Mouse (Mus musculus) skeletal muscle tissue, adult 2 months (tissue): ENCODE measurements around the gene Rfpl4.
"Not testable (repeated sequence)": the region's sequence is repeated elsewhere in the genome, so short reads cannot be mapped to it uniquely, and the experiment has no call there.

ENCODE experiments used
- DNase-seq: peaks from one replicate; pipeline ENCODE4 v3.0.0-alpha.2; 2012; ENCODE audit warnings: low read depth, low spot score

Rfpl4 gene

DNA sequence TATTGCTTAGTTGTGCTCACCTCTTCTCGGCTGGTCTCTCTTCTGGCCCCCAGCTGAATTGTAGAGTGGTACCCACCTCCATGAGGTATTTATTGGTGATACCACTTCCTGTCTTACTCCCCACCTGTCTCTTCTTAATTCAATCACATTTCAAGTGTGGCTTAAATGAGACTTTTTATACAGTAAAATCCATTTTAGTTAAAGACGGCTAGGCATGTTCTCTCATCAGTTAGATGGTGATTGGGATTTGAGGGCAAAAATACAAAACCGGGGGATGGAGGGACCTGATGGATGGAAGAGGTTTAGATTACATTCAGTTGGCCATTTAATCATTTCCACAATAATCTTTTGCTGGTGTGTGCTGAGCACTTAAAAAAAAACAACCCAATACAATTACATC lies at the start of gene Rfpl4:
Rfpl4 (minus strand) TSS at position 101 of the 400 bp plus-strand sequence.
- no peak for DNase-seq

DNA sequence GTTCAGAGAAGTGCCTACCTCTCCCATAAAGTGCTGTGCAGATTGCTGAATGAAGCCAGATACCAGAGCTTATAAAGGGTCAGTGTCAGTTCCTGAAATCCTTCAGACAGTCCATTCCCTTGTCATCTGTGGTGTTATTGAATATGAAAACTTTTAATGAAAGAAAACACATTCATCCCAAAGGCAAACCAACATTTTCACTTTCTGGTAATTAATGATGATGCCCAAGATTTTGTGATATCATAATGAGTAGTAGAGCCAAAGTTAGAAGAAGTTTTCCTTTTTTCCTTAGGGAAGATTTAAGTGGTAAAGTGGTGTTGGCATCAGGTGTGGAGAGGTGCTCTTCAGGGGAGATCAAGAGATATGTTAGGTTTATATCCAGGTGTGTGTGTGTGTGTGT lies 32.8 kb upstream of the Rfpl4 start, which contains the start of gene Vmn1r55:
Vmn1r55 (minus strand) TSS at position 101 of the 400 bp plus-strand sequence.
- DNase-seq: not testable (repeated sequence)

DNA sequence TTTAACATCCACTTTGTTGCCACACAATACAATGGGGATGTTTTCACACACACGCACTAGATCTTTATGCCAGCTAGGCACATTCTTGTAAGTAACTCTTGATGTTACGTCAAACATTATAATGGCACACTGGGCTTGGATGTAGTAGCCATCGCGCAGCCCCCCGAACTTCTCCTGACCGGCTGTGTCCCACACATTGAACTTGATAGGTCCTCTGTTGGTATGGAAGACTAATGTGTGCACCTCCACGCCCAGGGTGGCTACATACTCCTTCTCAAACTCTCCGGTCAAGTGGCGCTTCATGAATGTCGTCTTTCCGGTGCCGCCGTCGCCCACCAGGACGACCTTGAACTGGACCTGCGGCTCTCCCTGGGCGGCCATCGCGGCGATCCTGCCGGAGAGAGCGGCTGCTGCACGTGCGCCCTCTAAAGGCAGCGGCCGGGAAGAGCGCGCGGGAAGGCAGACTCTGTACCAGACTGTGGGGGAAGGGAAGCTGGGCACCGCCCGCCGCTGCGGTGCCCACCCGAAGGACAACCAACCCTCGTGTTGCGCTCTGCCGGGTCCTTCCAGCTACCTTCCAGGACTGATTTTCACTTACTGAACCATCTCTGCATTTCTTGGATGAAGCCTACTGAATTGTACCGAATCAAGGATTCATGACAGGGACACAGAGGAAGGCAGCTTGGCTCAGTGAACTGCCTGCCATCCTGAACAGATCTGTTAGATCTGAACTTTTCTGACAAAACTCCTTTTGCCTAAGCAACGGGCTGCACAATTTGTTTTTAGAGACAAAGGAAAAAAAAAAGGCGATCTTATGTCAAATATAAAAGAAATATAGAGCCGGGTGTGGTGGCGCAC lies 9.0 kb upstream of the Rfpl4 start, which contains the start of gene Rasl2-9:
Rasl2-9 (minus strand) TSS at position 402 of the 858 bp plus-strand sequence.
- DNase-seq: peak; percentile 35

DNA sequence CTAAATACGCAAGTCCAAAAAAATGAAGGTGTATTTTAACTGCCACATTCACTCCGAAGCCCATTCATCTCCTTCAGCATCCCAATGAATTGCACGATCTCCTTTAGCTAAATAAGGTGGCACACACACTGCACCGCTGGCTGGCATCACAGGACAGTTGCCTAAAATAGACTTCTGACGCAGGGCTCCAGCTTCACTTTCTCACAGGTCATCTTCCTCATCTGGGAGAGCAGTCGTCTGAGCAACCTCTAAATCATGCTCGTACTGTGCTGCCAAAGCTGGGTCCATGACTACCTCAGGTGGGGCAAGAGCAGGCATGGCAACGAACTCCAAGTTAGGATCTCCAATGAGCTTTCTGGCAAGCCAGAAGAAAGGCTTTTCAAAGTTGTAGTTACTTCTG lies 8.3 kb upstream of the Rfpl4 start:
- DNase-seq: peak; percentile 22

DNA sequence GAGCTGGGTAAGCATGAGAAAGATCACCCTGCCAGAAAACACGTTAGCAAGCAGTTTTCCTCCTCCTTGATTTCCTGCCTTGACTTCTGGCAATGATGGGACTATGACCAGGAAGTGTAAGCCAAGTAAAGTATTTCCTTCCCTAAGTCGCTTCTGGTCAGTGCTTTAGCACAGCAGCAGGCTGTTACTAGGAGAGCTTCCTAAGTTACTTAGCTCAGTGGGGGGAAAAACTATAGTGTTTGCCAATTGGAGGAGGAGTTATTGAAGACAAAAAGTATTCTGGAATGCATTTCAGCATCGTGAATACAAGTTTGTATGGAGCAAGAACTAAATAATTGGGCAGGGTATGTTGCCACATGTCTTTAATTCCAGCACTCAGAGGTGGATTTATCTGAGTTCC lies 4.0 kb downstream of the Rfpl4 start:
- no peak for DNase-seq

DNA sequence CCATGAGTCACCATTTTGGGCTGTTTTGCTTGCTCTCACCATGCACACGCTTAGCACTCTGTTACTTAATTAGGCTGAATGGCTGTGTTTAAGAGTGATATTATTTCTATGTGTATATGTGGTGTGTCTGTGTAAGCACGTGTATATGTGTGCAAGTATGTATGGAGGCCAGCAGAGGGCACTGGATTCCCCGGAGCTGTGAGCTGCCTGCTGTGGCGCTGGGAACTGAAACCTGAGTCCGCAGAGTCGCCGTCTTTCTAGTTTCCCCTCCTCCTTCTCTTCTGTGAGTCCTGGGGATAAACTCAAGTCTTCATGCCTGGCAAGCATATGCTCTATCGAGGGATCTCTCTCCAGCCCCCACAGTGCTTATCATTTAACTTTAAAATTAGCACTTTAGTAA lies 7.4 kb downstream of the Rfpl4 start:
- no peak for DNase-seq

DNA sequence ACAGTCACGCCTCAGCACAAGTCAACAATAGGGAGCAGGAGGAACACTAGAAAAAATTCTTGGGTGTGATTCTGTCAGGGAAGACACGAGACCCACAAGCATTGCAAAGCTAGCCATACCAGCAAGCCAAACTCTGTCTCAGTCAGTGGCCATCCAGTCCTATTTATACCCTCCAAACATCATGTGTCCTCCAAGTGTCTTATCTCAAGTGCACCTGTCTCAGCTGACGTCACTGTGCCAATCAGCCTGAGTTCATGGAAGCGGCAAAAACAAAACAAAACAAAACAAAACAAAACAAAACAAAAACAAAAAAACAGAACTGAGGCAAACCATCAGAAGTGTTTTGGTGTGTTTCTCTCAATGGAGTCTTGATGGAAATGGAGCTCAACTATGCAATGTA lies 8.5 kb downstream of the Rfpl4 start:
- DNase-seq: no peak

DNA sequence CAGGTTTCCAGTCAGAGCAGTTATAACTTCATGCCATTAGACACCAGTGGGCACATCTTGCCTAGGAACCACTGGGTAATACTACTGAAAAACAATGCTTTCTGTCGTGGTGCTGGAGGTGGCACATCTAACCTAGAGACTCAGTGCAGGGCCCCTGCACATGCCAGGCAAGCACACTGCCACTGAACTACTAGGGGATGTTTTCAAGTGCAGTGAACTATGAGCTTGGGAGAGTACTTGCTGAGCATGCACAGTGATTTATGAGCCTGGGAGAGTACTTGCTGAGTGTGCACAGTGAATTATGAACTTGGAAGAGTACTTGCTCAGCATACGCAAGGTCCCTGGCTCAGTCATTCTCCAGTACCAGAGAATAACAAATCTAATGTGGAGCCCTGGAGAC lies 14.2 kb downstream of the Rfpl4 start:
- no peak for DNase-seq

DNA sequence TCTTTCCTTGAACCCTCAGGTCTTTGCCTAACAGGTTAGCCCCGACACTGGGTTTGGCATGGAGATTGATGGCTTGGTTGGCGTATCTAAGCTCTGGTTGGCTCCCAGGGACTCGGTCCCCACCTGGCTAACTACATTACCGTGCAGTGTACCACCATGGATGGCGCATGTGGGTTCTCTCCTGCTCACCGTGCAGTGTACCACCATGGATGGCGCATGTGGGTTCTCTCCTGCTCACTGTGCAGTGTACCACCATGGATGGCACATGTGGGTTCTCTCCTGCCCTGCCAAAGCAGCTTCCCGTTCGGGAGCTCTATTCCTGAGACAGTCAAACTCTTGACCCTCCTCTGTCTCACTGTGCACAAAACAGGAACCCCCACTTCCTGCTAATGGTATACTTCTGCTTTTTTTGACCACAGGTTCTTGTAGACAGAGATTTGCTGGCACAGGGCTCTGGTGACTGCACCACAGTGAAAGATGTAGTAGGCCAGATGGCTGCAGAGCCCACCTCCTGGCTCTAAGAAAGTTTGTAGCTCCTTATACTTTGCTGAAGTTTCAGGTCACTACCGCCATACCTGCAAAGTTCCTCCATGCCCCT lies 15.6 kb downstream of the Rfpl4 start:
- peak; percentile 51 for DNase-seq

DNA sequence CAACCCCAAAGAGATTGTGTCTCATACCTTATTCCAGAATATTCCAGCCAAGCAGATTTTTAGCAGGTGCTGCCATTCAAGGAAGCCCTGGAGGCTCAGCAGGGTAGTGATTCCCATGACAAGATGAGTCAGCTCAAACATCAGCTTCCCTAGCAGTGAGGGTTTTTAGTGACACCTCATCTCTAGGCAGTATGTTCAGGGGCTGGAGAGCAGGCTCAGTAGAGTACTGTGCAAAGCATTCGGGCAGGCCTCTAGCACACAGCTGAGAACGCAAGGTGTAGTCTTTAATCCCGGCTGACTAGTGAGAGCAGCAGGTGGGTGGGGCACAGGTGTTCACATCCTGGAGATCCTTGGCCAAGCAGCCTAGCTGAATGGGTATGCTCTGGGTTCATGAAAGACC lies 17.0 kb downstream of the Rfpl4 start:
- DNase-seq: no peak

DNA sequence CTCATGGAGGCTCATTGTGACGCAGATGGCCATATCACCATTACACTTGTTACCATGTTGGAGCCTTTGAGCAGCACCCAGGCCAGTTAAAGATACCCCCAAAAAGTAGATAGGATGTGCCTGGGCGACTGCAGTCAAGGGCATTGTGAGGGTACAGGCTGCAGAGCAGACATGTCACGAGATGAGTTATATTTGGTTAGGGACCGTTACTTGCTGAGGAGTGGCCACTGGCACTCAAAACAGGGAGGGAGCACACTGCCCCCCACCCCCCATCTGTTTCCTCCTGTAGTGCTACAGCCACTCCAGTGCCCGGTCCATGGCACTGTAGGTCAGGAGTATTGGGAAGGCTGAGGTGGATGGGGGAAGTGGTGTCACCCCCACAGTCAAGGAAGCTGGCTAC lies 18.0 kb downstream of the Rfpl4 start:
- no peak for DNase-seq

DNA sequence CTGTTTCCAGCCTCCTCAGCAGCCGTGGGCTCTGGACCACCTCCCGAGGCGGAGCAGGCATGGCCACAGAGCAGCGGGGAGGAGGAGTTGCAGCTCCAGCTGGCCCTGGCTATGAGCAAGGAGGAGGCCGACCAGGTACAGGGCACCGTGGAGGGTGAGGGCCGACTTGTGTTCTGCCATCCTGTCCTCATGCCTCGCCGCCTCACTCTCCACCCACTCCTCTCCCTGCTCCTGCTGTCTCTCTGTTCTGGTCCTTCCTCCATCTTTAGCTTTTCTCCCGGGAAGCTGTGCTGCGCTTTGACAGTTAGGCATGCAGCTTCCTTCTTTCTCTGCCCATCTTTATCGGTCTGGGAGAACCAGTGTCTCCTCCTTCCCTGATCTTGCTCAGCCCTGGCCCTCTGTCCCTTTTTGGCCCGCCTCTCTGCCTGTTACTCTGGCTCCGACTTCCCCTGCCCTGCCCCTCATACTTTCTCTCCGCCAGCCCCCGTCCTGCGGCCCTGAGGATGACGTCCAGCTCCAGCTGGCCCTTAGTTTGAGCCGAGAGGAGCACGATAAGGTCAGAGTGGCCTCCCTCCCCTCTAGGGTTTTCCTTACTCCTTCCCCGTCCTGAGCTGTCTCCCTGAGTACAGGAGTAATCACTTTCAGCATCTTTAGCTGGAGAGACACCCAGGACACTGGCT lies 23.8 kb downstream of the Rfpl4 start:
- no peak for DNase-seq

DNA sequence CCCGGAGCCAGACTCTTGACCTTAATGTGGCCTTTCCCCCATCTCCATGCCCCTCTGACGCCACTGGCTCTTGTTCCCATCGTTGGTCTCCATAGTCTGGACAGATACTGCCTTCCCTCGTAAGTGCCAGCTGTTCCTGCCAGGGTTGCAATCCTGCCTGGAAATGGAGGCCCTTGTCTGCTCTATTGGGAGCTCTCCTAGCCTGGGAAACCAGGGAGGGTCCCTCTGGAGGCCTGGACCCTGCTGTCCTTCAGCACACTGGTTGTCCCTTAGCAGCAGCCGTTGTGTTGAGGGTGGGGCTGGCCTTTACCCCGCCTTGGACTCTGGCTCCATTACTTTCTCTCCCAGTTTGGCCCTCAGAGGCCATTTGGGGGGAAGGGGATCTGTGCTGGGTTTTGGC lies 24.4 kb downstream of the Rfpl4 start:
- DNase-seq: no peak

DNA sequence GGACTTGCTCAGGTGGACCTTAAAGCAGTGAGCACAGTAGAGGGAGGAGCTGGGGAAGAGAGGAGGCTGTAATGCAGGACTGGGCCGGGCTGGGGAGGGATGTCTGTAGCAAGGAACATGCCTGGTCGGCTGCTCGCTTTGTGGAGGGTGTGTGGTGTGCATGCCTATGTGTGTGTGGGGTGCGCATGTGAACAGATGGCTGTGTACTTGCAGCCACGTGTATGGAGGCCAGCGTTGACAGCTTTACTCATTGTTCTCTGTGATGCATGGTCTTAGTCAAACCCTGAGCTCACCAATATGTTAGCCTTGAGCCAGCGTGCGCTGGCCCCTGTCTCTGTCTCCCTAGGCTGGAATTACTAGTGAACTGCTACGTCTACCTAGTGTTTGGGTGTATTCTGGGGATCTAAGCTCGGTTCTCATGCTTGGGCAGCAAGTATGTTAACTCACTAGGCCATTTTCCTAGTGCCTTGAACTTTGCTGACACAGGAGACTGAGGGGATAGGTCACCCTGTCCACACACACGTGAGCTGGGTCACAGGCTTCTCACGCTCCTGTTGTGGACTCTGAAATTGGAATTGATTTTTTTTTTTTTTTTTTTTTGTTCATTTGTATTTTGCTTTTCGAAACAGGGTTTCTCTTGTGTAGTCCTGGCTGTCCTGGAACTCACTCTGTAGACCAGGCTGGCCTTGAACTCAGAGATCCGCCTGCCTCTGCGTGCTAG lies 25.6 kb downstream of the Rfpl4 start:
- no peak for DNase-seq

DNA sequence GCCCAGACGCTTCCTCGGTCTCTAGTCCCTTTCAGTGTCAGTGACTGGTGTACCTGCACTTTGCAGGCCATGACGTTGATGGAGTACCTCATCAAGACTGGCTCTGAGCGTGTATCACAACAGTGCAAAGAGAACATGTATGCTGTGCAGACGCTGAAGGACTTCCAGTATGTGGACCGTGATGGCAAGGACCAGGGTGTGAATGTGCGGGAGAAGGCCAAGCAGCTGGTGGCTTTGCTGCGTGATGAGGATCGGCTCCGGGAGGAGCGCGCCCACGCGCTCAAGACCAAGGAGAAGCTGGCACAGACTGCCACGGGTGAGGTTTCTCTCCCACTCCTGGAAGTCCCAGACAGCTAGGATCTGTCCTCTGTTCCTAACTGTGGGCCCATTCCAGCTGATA lies 26.9 kb downstream of the Rfpl4 start:
- no peak for DNase-seq

DNA sequence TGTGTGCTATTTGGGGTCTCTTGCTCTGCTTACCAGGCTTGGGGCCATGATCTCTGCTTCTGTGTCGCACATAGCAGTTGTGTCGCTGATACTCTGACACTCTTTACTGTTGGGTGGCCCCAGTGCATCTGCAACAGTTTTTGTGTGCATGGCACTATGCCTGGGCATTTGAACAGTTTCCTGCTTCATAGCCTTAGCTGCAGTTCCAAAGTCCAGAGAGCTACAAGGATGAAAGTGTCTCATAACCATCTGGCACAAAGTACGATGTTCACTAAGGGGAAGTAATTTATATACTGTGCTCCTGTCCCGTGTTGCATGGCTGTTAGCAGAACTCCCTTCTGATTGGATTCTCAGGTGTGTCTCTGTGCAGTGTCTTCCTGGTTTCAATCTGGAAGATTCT lies 28.9 kb downstream of the Rfpl4 start:
- no peak for DNase-seq

DNA sequence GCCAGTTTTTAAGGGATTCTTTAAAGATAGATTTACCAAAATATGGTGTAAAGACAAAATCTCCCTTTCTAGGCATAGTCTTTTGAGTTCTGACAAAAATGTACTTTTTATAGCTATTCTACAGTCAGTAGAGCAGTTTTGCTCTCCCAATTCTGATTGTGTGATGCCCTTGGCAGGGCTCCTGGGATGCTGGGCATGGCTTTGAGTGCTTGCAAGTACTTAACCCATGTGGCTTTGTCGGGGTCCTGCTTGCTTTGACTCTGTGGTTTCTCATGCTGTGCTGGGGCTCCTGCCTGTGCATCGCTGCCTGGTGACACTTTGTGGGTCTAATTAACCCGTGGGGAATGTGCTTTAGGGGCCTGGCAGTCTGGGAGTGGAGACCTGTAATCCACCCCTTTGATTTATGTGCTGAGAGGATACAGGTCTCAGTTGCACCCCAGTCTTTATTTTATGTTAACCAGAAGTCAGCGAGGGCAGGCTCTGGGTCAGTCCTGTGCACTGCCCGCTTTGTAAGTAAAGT lies 29.8 kb downstream of the Rfpl4 start:
- no peak for DNase-seq

DNA sequence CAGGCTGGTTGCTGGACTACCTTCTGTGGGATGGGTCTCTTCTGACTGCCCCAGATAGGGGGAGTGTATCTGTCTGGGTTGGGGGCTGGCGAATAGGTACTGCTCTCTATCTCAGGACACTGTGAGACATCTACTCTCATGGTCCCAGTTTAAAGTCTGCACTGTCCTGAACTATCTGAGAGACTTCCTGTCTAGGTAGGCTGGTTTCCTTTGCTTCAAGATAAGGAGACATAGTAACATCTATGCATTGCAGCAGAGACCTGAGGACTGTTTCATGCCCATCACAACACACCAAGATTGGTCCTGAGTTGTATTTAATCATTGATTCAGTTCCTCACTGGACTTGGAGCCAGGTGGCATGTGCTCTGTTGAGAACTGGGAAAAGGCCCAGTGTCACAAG lies 31.2 kb downstream of the Rfpl4 start:
- DNase-seq: no peak

DNA sequence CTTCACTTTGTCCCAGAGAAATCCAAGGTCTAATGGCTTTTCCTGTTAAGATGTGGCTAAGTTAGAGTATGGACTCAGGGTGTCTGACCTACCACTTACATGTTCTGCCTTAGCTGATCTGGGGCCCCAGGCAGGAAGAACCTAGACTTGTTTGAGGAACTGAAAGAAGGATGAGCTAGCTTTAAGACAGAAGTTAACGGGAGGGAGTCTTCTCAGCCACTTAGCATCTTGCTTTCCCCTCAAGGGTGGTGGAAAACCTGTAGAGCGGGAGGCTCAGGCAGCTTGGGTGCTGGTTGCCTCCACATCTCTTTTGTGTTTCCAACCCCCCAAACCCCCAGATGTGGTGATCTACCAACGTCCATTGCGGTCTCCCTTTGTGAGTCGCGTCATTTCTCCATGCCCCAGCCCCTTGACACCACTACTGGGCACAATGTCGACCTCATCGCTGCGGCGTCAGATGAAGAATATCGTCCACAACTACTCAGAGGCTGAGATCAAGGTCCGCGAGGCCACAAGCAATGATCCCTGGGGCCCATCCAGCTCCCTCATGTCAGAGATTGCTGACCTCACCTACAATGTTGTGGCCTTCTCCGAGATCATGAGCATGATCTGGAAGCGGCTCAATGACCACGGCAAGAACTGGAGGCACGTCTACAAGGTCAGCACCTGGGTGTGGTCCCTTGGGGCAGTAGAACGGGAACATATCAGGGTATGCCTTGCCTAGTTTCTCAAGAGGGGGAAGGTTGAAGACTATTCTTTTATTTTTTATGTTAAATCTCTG lies 33.2 kb downstream of the Rfpl4 start:
- no peak for DNase-seq

DNA sequence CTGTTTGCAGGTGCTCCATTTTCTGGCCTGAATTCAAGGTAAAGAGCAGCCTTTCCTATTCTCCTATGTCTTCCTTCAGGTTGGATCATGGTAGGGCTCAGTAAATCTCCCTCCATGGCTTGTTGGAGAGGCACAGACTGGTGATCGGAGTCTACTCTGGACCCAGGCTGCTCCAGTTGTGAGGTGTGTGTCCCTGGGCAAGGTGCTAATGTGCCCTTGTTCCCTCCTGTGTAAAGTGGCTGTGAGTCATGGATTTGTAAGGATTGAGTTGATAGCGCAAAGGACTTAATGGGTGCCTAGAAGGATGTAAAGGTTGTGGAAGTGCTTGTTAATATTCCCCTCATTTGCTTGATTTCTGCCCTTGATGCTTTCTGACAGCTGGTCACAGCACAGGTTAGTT lies 34.8 kb downstream of the Rfpl4 start:
- DNase-seq: no peak

DNA sequence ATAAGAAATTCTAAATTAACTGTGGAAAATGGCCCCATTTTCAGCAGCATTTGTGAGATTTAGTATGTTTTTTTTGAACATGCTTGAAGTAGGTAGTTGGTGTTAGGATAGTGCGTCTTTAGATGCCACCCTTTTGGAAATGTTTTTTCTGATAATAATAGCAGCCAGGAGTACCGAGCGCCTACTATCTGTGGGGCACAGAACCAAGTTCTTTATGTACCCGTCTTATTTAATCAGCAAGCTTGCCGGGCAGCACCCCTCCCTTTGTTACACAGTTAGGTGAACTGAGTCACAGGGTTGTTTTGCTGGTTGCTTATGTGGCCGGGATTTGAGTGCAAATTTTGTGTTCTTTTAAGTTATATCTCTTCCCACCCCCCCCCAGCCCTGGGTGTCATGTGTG lies 35.5 kb downstream of the Rfpl4 start:
- DNase-seq: no peak
